10 mouse cellular contexts compared by ENCODE assay signal in genomic region chr5:140095203-140095602, GRCm38 (mm10).
DNase-seq lines count a peak whose midpoint lies in the region; ATAC-seq and TF ChIP-seq lines count a peak whose summit lies in the region.
"Had no signal": no experiment of that assay in that cellular context is flagged by ENCODE, and none has a peak within 500 bp of the region (broad histone marks: within the 10 kb centered on the region; RNA-seq: fewer than 3 reads in every experiment).

No protein-coding gene starts in this region.

- no peak overlapping the region for H3K9ac ChIP-seq in embryonic facial prominence, embryonic 11.5 days (replicated peaks; ENCODE audit: low read length)
- H3K9ac ChIP-seq in hindbrain, embryonic 14.5 days, result no peak overlapping the region

- intact Hi-C loops in left cerebral cortex, postnatal 10 days (cut with DNase I), result no loop called here

- ATAC-seq in embryonic facial prominence, embryonic 11.5 days (replicated peaks; ENCODE audit: insufficient number of reproducible peaks, low FRiP score, low TSS enrichment, low read depth), result 0 out of 2 replicates have a peak, but pooled peaks have one; percentile 30
- ATAC-seq in hindbrain, embryonic 14.5 days (ENCODE audit: low FRiP score), result peak; percentile 72

- no peak for DNase-seq in embryonic facial prominence, embryonic 11.5 days (ENCODE audit: low spot score)
- no peak for DNase-seq in embryonic facial prominence, embryonic 10.5 days (ENCODE audit: low spot score)
- DNase-seq in hindbrain, embryonic 14.5 days (ENCODE audit: low spot score), result peak; percentile 73
- DNase-seq in left cerebral cortex, postnatal 10 days (ENCODE audit: extremely low spot score in 1 of 2, low spot score in 2 of 2), result peak; percentile 77 to 86
- peak; percentile 59 for DNase-seq in right cerebral cortex, adult 18-20 months
- DNase-seq in thymus, postnatal 14 days, result no peak
- no peak for DNase-seq in urinary bladder, postnatal 14 days (ENCODE audit: low spot score)
- DNase-seq in thymus, adult 2 months, result no peak
- DNase-seq: lung, postnatal 10 days; spleen, adult 18-20 months had no signal

- H3K36me3 ChIP-seq in embryonic facial prominence, embryonic 11.5 days (replicated peaks; ENCODE audit: control insufficient read depth, insufficient read depth, low read depth, low read length), result no peaks in the 10 kb centered on the region
- H3K36me3 ChIP-seq in embryonic facial prominence, embryonic 10.5 days (replicated peaks), result peaks cover 48% of the 10 kb centered on the region
- no peaks in the 10 kb centered on the region for H3K36me3 ChIP-seq in hindbrain, embryonic 14.5 days (replicated peaks; ENCODE audit: control insufficient read depth, insufficient read depth)
- H3K36me3 ChIP-seq in thymus, adult 2 months (ENCODE audit: control insufficient read depth, insufficient read depth, low read length), result peaks cover 43% of the 10 kb centered on the region

- TF ChIP-seq POLR2A in thymus, adult 2 months (IDR thresholded peaks at IDR 0.05; ENCODE audit: control insufficient read depth, extremely low read depth, insufficient read depth, low read length, poor library complexity), result no peak

- H3K4me3 ChIP-seq in embryonic facial prominence, embryonic 11.5 days (ENCODE audit: low read depth, low read length), result no peak overlapping the region
- no peak overlapping the region for H3K4me3 ChIP-seq in embryonic facial prominence, embryonic 10.5 days
- H3K4me3 ChIP-seq in hindbrain, embryonic 14.5 days (replicated peaks; ENCODE audit: low read length), result no peak overlapping the region
- no peak overlapping the region for H3K4me3 ChIP-seq in thymus, adult 2 months (ENCODE audit: control insufficient read depth, insufficient read depth, low read length)

- no peaks in the 10 kb centered on the region for H3K9me3 ChIP-seq in embryonic facial prominence, embryonic 11.5 days (replicated peaks; ENCODE audit: control insufficient read depth, low read length)
- H3K9me3 ChIP-seq in embryonic facial prominence, embryonic 10.5 days, result no peaks in the 10 kb centered on the region
- H3K9me3 ChIP-seq in hindbrain, embryonic 14.5 days (ENCODE audit: control insufficient read depth, low read length), result no peaks in the 10 kb centered on the region

- no peak overlapping the region for H3K27ac ChIP-seq in embryonic facial prominence, embryonic 11.5 days (replicated peaks; ENCODE audit: low read depth, low read length)
- no peak overlapping the region for H3K27ac ChIP-seq in embryonic facial prominence, embryonic 10.5 days (replicated peaks)
- peak overlapping the region; percentile 62 for H3K27ac ChIP-seq in hindbrain, embryonic 14.5 days
- H3K27ac ChIP-seq in thymus, adult 2 months (ENCODE audit: control insufficient read depth, insufficient read depth, low read length), result no peak overlapping the region

- H3K4me2 ChIP-seq in embryonic facial prominence, embryonic 11.5 days (ENCODE audit: low read depth, low read length), result no peak overlapping the region
- no peak overlapping the region for H3K4me2 ChIP-seq in hindbrain, embryonic 14.5 days (replicated peaks)

- WGBS in embryonic facial prominence, embryonic 11.5 days, result 87% methylated on average over 2 of the region's 2 CpGs
- WGBS in embryonic facial prominence, embryonic 10.5 days, result 83% methylated on average over 2 of the region's 2 CpGs
- 21% methylated on average over 2 of the region's 2 CpGs for WGBS in hindbrain, embryonic 14.5 days
- 97% methylated on average over 2 of the region's 2 CpGs for WGBS in thymus, adult 2 months

- H3K27me3 ChIP-seq in embryonic facial prominence, embryonic 11.5 days (ENCODE audit: control insufficient read depth, insufficient read depth, low read length), result no peaks in the 10 kb centered on the region
- no peaks in the 10 kb centered on the region for H3K27me3 ChIP-seq in embryonic facial prominence, embryonic 10.5 days (replicated peaks; ENCODE audit: low read depth, poor library complexity, severe bottlenecking)
- H3K27me3 ChIP-seq in hindbrain, embryonic 14.5 days (ENCODE audit: control insufficient read depth, insufficient read depth, low read length), result no peaks in the 10 kb centered on the region
- no peaks in the 10 kb centered on the region for H3K27me3 ChIP-seq in thymus, adult 2 months (ENCODE audit: control insufficient read depth, insufficient read depth, low read length)

- no peaks in the 10 kb centered on the region for H3K4me1 ChIP-seq in embryonic facial prominence, embryonic 11.5 days (ENCODE audit: control insufficient read depth, insufficient read depth, low read length)
- no peaks in the 10 kb centered on the region for H3K4me1 ChIP-seq in embryonic facial prominence, embryonic 10.5 days
- H3K4me1 ChIP-seq in hindbrain, embryonic 14.5 days (replicated peaks; ENCODE audit: control insufficient read depth, insufficient read depth, low read length), result peaks cover 25% of the 10 kb centered on the region
- no peaks in the 10 kb centered on the region for H3K4me1 ChIP-seq in thymus, adult 2 months (replicated peaks; ENCODE audit: control insufficient read depth, insufficient read depth, low read length)

- TF ChIP-seq CTCF in thymus, adult 2 months (IDR thresholded peaks at IDR 0.05; ENCODE audit: borderline replicate concordance, control insufficient read depth, extremely low read depth, insufficient read depth, low read length, poor library complexity), result no peak

Comparison
In these comparisons a context has a peak if more than half of its experiments do, and no peak if none do; other contexts are left out.
1. DNase-seq: peak in hindbrain, embryonic 14.5 days (single experiment), left cerebral cortex, postnatal 10 days (2 of 2) and right cerebral cortex, adult 18-20 months (single experiment); none in embryonic facial prominence, embryonic 11.5 days (single experiment), embryonic facial prominence, embryonic 10.5 days (single experiment), thymus, postnatal 14 days (single experiment), urinary bladder, postnatal 14 days (single experiment) and thymus, adult 2 months (single experiment).